Mouse (Mus musculus): ENCODE measurements around the gene Mri1. TPM values are rescaled to one million over a fixed set of nuclear protein-coding genes. Genes with fewer than 3 reads are reported as not detected.
A peak's percentile ranks its signal among the peaks of the same experiment; 100 is the strongest.

The Mri1 gene
- polyA plus RNA-seq (2015; fragmentation: Nextera tagmentation; extraction: Ambion mirVana), result 63.5 and 65.6 TPM in 2 replicates

DNA sequence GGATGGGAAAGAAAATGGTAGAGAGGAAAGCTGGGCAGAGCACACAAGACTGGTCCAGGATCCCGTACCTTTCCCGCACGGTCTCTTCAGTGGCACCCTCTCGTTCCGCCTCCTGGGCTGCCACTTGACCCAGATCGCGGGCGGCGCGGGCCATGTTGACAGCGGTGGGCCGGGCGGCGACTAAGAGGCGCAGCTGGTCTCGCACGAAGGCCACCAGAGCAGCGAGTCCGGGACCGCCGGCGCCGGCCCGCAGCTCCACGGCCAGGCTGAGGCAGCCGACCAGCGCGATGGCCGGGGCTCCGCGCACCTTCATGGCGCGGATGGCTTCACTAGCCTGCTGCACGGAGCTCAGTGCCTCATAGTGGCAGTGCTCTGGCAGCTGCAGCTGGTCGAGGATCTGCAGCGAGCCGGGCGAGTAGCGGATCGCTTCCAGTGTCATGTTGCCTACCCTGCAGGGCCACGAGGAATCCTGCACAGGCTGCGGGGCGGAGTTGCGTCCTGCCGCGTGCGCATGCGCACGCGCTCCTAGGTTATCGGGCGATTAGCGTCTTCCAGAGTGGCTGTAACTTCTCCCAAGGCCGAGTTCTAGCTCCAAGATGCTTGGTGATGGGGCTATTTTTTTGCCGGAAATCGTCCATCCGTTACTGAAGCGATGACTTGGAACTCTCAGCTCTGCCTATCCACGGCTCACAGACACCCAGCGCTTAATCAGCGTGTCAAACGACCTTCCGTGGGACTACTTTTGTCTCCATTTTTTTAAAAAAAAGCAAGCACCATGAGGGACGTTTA is at the start of gene Mri1:
TSS of gene Mri1 (minus strand) at position 505 of the 789 bp plus-strand sequence.

DNA sequence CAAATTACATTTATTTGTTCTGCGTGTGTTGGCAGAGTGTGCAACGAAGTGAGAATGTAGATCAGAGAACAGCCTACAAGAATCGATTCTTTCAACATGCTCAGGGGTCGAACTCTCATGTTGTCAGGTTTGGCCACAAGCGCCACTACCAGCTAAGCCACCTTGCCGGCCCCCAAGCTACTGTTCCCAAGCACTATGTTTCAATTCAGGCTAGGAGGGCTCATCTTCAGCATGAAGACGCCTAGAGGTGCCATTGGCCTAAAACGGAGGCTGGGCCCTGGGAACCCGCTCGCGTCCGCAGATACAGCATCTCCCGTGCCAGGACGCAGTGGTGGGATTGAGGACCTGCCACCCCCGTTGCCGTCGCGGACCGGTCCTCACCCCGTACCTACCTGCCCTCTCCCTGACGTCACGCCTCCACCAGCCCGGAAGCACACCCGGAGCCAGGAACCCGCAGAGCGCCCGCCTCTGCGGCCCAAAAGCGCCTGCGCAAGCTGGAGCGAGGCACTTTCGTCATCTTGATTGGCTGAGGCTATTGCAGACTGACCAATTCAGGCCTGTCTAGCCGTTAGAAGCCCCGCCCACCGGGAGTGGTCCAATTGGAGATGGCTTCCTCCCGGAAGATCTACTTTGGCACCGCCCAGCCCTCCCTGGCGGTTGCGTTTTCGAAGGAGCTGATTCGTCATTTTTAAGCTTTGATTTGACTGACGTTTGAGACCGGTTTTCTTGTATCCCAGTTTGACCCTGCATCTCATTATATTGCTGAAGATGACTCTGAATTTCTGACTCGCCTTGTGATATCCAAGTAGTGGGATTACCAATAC is 13.0 kb upstream of the Mri1 start, which contains the start of gene Ccdc130:
TSS of gene Ccdc130 (minus strand) at position 431 of the 824 bp plus-strand sequence.

DNA sequence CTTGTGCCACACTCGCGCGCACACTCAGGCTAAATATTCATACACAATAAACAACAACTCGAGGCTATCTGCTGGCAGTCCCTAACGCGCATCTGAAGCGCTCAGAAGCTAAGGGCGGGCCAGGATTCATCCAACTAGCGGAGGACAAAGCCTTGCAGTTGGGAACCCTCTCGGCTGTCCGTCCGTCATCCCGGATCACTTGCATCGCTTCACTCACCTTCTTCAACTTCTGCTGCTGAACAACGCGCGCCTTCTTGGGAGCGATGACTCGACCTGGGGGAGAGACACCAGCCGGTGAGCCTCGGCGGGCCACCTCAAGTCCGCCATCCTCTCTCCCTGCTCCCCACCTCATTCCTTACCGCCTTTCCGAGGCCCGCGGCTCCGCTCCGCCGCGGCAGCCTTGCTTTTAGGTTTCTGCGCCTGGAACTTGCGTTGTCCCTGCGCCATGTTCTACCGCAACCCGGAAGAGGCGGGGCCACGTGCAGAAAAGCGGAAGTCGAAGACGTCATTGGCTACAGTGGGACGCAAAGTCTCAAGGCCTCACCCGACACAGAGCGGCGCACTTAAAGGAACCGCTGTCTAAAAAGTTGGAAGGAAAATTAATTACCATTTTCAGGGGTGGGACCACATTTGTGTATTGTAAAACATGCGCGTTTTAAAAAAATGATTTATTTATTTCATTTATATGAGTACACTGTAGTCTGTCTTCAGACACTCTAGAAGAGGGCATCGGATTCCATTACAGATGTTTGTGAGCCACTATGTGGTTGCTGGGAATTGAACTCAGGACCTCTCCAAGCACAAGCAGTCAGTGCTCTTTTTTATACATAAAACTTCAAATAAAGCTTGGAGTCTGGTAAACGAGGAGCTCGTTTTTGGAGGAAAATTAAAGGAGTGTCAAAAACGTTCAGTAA is 7.6 kb downstream of the Mri1 start, which contains the start of gene D8Ertd738e:
TSS of gene D8Ertd738e (minus strand) at position 463 of the 914 bp plus-strand sequence.

DNA sequence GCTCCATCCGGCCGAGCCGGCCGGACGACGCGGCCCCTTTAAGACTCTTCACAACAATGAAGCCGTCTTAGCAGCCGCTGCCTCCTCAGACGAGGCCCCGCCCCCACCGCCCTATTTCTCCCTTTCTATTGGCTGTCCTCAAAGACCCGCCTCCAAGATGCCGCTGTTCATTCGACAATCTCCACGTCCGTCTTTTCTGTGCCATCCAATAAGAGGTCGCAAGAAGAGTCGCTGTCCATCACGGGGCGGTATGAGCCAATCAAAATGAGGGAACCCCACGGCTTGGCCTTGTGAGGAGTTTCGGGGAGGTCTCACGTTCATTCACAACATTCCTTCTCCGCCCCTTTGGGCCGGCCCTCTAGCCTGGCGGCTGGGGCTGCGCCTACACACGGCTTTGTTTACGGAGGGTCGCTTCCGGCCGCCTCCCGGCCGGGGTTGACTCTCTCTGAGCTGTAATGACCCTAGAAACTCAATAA is 20.1 kb downstream of the Mri1 start, which contains the start of gene Zswim4:
TSS of gene Zswim4 (minus strand) at position 58 of the 476 bp plus-strand sequence.

MicroRNA genes within 50 kb of the gene (microRNA counts, 519-probe panel; counts per million panel counts)
- microRNA mmu-miR-23a (8,310 counts per million, percentile 79 among the panel's probes with 10 or more counts), microRNA mmu-miR-27a (8,443 counts per million, percentile 82 among the panel's probes with 10 or more counts)

Other genes starting within 250 kb of the Mri1 start
- gene 2210011C24Rik, start 245.2 kb downstream of the Mri1 start, polyA plus RNA-seq (2015; fragmentation: Nextera tagmentation; extraction: Ambion mirVana), result 0.26 and 0.28 TPM in 2 replicates
- 1.0 and 1.1 TPM in 2 replicates for gene Palm3, start 235.9 kb downstream of the Mri1 start, polyA plus RNA-seq (2015; fragmentation: Nextera tagmentation; extraction: Ambion mirVana)
- gene Il27ra, start 214.7 kb downstream of the Mri1 start, polyA plus RNA-seq (2015; fragmentation: Nextera tagmentation; extraction: Ambion mirVana), result 1.5 and 1.7 TPM in 2 replicates
- 0.22 TPM in 1 of 2 replicates, not detected in the other for gene Rln3, start 212.3 kb downstream of the Mri1 start, polyA plus RNA-seq (2015; fragmentation: Nextera tagmentation; extraction: Ambion mirVana)
- gene Gm10643, start 192.2 kb downstream of the Mri1 start, polyA plus RNA-seq (2015; fragmentation: Nextera tagmentation; extraction: Ambion mirVana), result 0.52 and 0.81 TPM in 2 replicates
- gene Rfx1, start 190.5 kb downstream of the Mri1 start, polyA plus RNA-seq (2015; fragmentation: Nextera tagmentation; extraction: Ambion mirVana), result 3.6 and 3.9 TPM in 2 replicates
- 6.1 and 7.5 TPM in 2 replicates for gene Dcaf15, start 152.6 kb downstream of the Mri1 start, polyA plus RNA-seq (2015; fragmentation: Nextera tagmentation; extraction: Ambion mirVana)
- gene Podnl1, start 131.3 kb downstream of the Mri1 start, polyA plus RNA-seq (2015; fragmentation: Nextera tagmentation; extraction: Ambion mirVana), result 0.19 and 0.32 TPM in 2 replicates
- 5.9 and 7.0 TPM in 2 replicates for gene Cc2d1a, start 109.4 kb downstream of the Mri1 start, polyA plus RNA-seq (2015; fragmentation: Nextera tagmentation; extraction: Ambion mirVana)
- gene 4930432K21Rik, start 109.3 kb downstream of the Mri1 start, polyA plus RNA-seq (2015; fragmentation: Nextera tagmentation; extraction: Ambion mirVana), result 0.29 and 0.30 TPM in 2 replicates
- gene Nanos3, start 72.1 kb downstream of the Mri1 start, polyA plus RNA-seq (2015; fragmentation: Nextera tagmentation; extraction: Ambion mirVana), result 1.4 and 2.8 TPM in 2 replicates
- gene Zswim4, start 20.3 kb downstream of the Mri1 start, polyA plus RNA-seq (2015; fragmentation: Nextera tagmentation; extraction: Ambion mirVana), result 2.5 and 3.1 TPM in 2 replicates
- 260 and 268 TPM in 2 replicates for gene D8Ertd738e, start 7.6 kb downstream of the Mri1 start, polyA plus RNA-seq (2015; fragmentation: Nextera tagmentation; extraction: Ambion mirVana)
- 6.9 and 10.5 TPM in 2 replicates for gene Ccdc130, start 13.1 kb upstream of the Mri1 start, polyA plus RNA-seq (2015; fragmentation: Nextera tagmentation; extraction: Ambion mirVana)
- gene Cacna1a, start 131.1 kb upstream of the Mri1 start, polyA plus RNA-seq (2015; fragmentation: Nextera tagmentation; extraction: Ambion mirVana), result 0.66 and 1.6 TPM in 2 replicates